In the genomic region with DNA sequence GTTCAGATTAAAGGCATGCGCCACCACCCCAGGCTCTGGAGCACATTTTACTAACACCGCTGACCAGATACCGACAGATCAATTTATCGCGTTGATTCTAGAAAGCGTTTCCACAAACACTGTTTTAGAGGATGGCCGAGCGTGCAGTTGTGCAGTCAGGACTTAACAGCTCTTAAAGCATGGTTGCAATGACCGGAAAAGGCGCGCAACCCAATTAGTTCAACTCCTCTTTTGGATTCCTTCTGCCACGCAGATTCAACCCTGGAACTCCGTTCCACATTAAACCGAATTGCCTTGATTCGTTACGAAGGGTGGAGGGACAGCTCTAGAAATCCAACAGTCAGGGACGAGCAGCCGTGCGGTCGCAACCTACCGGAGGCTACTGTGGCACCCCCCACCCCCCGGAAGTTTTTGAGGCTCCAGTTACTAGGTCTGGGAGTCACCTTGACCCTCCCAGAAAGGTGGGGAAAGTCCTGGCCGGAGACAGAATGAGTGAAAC, we compare ENCODE assay signal across 8 mouse cellular contexts. TPM values are rescaled to one million over a fixed set of nuclear protein-coding genes. Genes with fewer than 3 reads are reported as not detected.
DNase-seq lines count a peak whose midpoint lies in the region; ATAC-seq and TF ChIP-seq lines count a peak whose summit lies in the region.

No protein-coding gene starts in this region.

- peak; percentile 66 for DNase-seq in neural tube, embryonic 11.5 days (ENCODE audit: low spot score)
- no peak for DNase-seq in neural tube, embryonic 10.5 days (ENCODE audit: extremely low spot score, low spot score)
- DNase-seq in intestine, embryonic 14.5 days (ENCODE audit: low spot score): no peak
- no peak for DNase-seq in adrenal gland, postnatal 14 days

- TF ChIP-seq CTCF in bone marrow, adult 2 months (IDR thresholded peaks at IDR 0.05; ENCODE audit: control insufficient read depth, insufficient read depth, low read length): no peak

- no peak overlapping the region for H3K27ac ChIP-seq in neural tube, embryonic 11.5 days (ENCODE audit: low read depth, low read length)
- peak overlapping the region; percentile 60 for H3K27ac ChIP-seq in bone marrow, adult 2 months (ENCODE audit: control insufficient read depth, insufficient read depth, low read depth, low read length, poor library complexity)
- peak overlapping the region; percentile 83 for H3K27ac ChIP-seq in intestine, embryonic 14.5 days (ENCODE audit: low read depth)
- H3K27ac ChIP-seq in stomach, embryonic 16.5 days (ENCODE audit: low read length): peak overlapping the region; percentile 82

- H3K4me1 ChIP-seq in neural tube, embryonic 11.5 days (ENCODE audit: control insufficient read depth, insufficient read depth, low read length): 0 out of 2 replicates have a peak, but pooled peaks cover 3% of the 10 kb centered on the region
- no peaks in the 10 kb centered on the region; the same call in 1 of the 2 replicates for H3K4me1 ChIP-seq in bone marrow, adult 2 months (ENCODE audit: control insufficient read depth, insufficient read depth, low read length)
- peaks cover 4% of the 10 kb centered on the region; the same call in 1 of the 2 replicates for H3K4me1 ChIP-seq in intestine, embryonic 14.5 days (replicated peaks; ENCODE audit: control insufficient read depth, insufficient read depth, low read length)
- H3K4me1 ChIP-seq in stomach, embryonic 16.5 days (ENCODE audit: control insufficient read depth, insufficient read depth, low read length): no peaks in the 10 kb centered on the region

- H3K9ac ChIP-seq in neural tube, embryonic 11.5 days (ENCODE audit: low read length): peak overlapping the region; percentile 48
- H3K9ac ChIP-seq in intestine, embryonic 14.5 days (ENCODE audit: low read length): peak overlapping the region; percentile 58
- H3K9ac ChIP-seq in stomach, embryonic 16.5 days (ENCODE audit: low read length): peak overlapping the region; percentile 76

- WGBS in neural tube, embryonic 11.5 days: under 1% methylated on average over 23 of the region's 23 CpGs
- under 1% methylated on average over 23 of the region's 23 CpGs for WGBS in bone marrow, adult 2 months
- under 1% methylated on average over 23 of the region's 23 CpGs for WGBS in intestine, embryonic 14.5 days
- WGBS in stomach, embryonic 16.5 days: under 1% methylated on average over 23 of the region's 23 CpGs

- no peak; the same call in 1 of the 2 replicates for ATAC-seq in neural tube, embryonic 11.5 days (ENCODE audit: insufficient read depth, low FRiP score, low TSS enrichment)
- peak; percentile 42 for ATAC-seq in erythroid progenitor cell, adult 5-6 weeks (replicated peaks; ENCODE audit: low FRiP score, poor library complexity, severe bottlenecking)
- ATAC-seq in intestine, embryonic 14.5 days (replicated peaks; ENCODE audit: low FRiP score, low TSS enrichment, low read depth): peak; percentile 83
- peak; percentile 46 for ATAC-seq in megakaryocyte, adult 5-6 weeks (ENCODE audit: poor library complexity, severe bottlenecking)
- peak; percentile 71 for ATAC-seq in stomach, embryonic 16.5 days (ENCODE audit: insufficient read depth, low FRiP score)

- no peaks in the 10 kb centered on the region for H3K9me3 ChIP-seq in neural tube, embryonic 11.5 days (ENCODE audit: control insufficient read depth, low read length)
- H3K9me3 ChIP-seq in intestine, embryonic 14.5 days (ENCODE audit: control insufficient read depth, low read length): no peaks in the 10 kb centered on the region
- no peaks in the 10 kb centered on the region for H3K9me3 ChIP-seq in stomach, embryonic 16.5 days (replicated peaks; ENCODE audit: control insufficient read depth, low read length)

- peak overlapping the region; percentile 99 for H3K4me3 ChIP-seq in neural tube, embryonic 11.5 days (ENCODE audit: low read depth, low read length)
- H3K4me3 ChIP-seq in bone marrow, adult 2 months (replicated peaks; ENCODE audit: control insufficient read depth, low read depth, low read length): peak overlapping the region; percentile 69
- H3K4me3 ChIP-seq in intestine, embryonic 14.5 days (ENCODE audit: low read depth, low read length): peak overlapping the region; percentile 85
- peak overlapping the region; percentile 100 for H3K4me3 ChIP-seq in stomach, embryonic 16.5 days (replicated peaks; ENCODE audit: low read length)

- no peak for TF ChIP-seq POLR2A in bone marrow, adult 2 months (IDR thresholded peaks at IDR 0.05; ENCODE audit: borderline replicate concordance, control insufficient read depth, low read depth, low read length)

- no peaks in the 10 kb centered on the region for H3K27me3 ChIP-seq in neural tube, embryonic 11.5 days (ENCODE audit: control insufficient read depth, insufficient read depth, low read length)
- H3K27me3 ChIP-seq in intestine, embryonic 14.5 days (replicated peaks; ENCODE audit: control insufficient read depth, insufficient read depth, low read length): no peaks in the 10 kb centered on the region
- H3K27me3 ChIP-seq in stomach, embryonic 16.5 days (ENCODE audit: control insufficient read depth, insufficient read depth, low read length): no peaks in the 10 kb centered on the region

- no peaks in the 10 kb centered on the region for H3K36me3 ChIP-seq in neural tube, embryonic 11.5 days (ENCODE audit: control insufficient read depth, insufficient read depth, low read length)
- no peaks in the 10 kb centered on the region; the same call in 1 of the 2 replicates for H3K36me3 ChIP-seq in intestine, embryonic 14.5 days (ENCODE audit: control insufficient read depth, insufficient read depth, low read length)
- no peaks in the 10 kb centered on the region for H3K36me3 ChIP-seq in stomach, embryonic 16.5 days (ENCODE audit: control insufficient read depth, insufficient read depth, low read length)

- H3K4me2 ChIP-seq in neural tube, embryonic 11.5 days (ENCODE audit: low read depth): peak overlapping the region; percentile 59
- peak overlapping the region; percentile 71 for H3K4me2 ChIP-seq in intestine, embryonic 14.5 days (ENCODE audit: low read length)
- peak overlapping the region; percentile 64 for H3K4me2 ChIP-seq in stomach, embryonic 16.5 days (ENCODE audit: low read depth, low read length)

RNA-seq across cellular contexts. Expression of a gene that starts 28.2 kb away (rescaled TPM):
- polyA plus RNA-seq in neural tube, embryonic 11.5 days (2014; fragmentation: Nextera tagmentation; extraction: Ambion mirVana): 502 and 588 TPM in 2 replicates
- 394 and 479 TPM in 2 replicates for polyA plus RNA-seq in bone marrow, adult 2 months (2011; ENCODE audit: insufficient read depth, insufficient read length, low replicate concordance, missing spikeins)
- total RNA-seq in erythroid progenitor cell, adult 5-6 weeks (2015; ENCODE audit: low replicate concordance): 456 and 459 TPM in 2 replicates
- 627 and 659 TPM in 2 replicates for total RNA-seq in erythroid progenitor cell, adult 5-6 weeks (2017; ENCODE audit: low replicate concordance)
- polyA plus RNA-seq in intestine, embryonic 14.5 days (2014; fragmentation: Nextera tagmentation; extraction: Ambion mirVana): 459 and 472 TPM in 2 replicates
- total RNA-seq in megakaryocyte, adult 5-6 weeks (2015): 412 and 434 TPM in 2 replicates
- 996 and 1,021 TPM in 2 replicates for total RNA-seq in megakaryocyte, adult 5-6 weeks (2017)
- polyA plus RNA-seq in stomach, embryonic 16.5 days (2015; fragmentation: Nextera tagmentation; extraction: Ambion mirVana): 277 and 295 TPM in 2 replicates
- 434 and 450 TPM in 2 replicates for total RNA-seq in adrenal gland, postnatal 14 days (2021)
